Mouse (Mus musculus) E14TG2a.4 (cell line): ENCODE data around the gene Mpg.

Source experiments
- CTCF ChIP-seq: conservative IDR thresholded peaks from 2 replicates; pipeline ENCODE4 v1.5.1; 2014; ENCODE audit warnings: low read length
- NANOG ChIP-seq: IDR thresholded peaks from 2 replicates; pipeline ENCODE4 v1.6.1; 2014; ENCODE audit warnings: borderline replicate concordance, low read length, mixed read lengths
- POU5F1 ChIP-seq: IDR thresholded peaks from 2 replicates; pipeline ENCODE4 v1.6.1; 2014; ENCODE audit warnings: low read length, borderline replicate concordance

DNA sequence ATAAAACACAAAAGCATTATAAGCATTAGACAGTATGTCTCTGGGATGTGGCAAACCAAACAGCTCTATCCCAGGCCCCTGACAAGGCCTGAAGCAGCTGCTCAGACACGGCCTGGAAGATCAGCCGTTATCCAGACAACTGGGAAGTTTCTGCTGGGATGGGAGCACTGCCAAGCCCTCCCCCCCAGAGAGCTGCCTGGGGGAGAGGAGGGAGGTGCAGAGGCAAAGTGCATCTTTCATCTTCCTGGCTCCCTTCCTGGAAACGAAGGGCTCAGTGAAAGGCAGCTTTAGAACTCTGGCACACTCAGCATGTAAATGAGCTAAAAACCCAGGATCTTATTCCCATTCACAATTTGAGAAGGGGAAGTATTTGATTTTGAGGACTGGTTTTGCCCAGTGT is 9.3 kb downstream of the Mpg start:
- TF ChIP-seq CTCF (no peak), POU5F1 (no peak), NANOG (no peak)
